Mouse (Mus musculus) forebrain, embryonic 14.5 days (tissue): ENCODE data around the gene Ushbp1. TPM values are rescaled to one million over a fixed set of nuclear protein-coding genes. Genes with fewer than 3 reads are reported as not detected.

Source experiments
- ATAC-seq: fragments of 200-750 bp; cut with Nextera tagmentation; 2 replicates; pipeline ENCODE4 v1.8.0; 2017; ENCODE audit warnings: mild to moderate bottlenecking, moderate library complexity
- DNase-seq: peaks from one replicate; pipeline ENCODE4 v3.0.0-alpha.2; 2015; ENCODE audit warnings: low spot score
- H3K27ac ChIP-seq: fragments of 300-500 bp; sonication (generic); 2 replicates; pipeline ENCODE4 v1.5.1; 2014; ENCODE audit warnings: low read depth, mild to moderate bottlenecking, control low read depth, low read length, moderate library complexity
- H3K27me3 ChIP-seq: fragments of 300-500 bp; sonication (generic); replicated peaks from 2 replicates; pipeline ENCODE4 v1.6.1; 2014; ENCODE audit warnings: low read length, control low read depth, mixed read lengths; ENCODE audit not compliant: control insufficient read depth, insufficient read depth
- H3K36me3 ChIP-seq: fragments of 300-500 bp; sonication (generic); 2 replicates; pipeline ENCODE4 v1.6.1; 2014; ENCODE audit warnings: low read length, control low read depth; ENCODE audit not compliant: control insufficient read depth, insufficient read depth
- H3K4me1 ChIP-seq: fragments of 300-500 bp; sonication (generic); 2 replicates; pipeline ENCODE4 v1.6.1; 2014; ENCODE audit warnings: antibody characterized with exemption, low read length, control low read depth; ENCODE audit not compliant: control insufficient read depth, insufficient read depth
- H3K4me2 ChIP-seq: fragments of 300-500 bp; sonication (generic); 2 replicates; pipeline ENCODE4 v1.6.1; 2014; ENCODE audit warnings: mild to moderate bottlenecking, control low read depth, low read length
- H3K4me3 ChIP-seq: fragments of 300-500 bp; sonication (generic); 2 replicates; pipeline ENCODE4 v1.5.1; 2014; ENCODE audit warnings: low read depth, low read length, control low read depth
- H3K9ac ChIP-seq: fragments of 300-500 bp; sonication (generic); 2 replicates; pipeline ENCODE4 v1.6.1; 2014; ENCODE audit warnings: mild to moderate bottlenecking, low read length, control low read depth, moderate library complexity
- H3K9me3 ChIP-seq: fragments of 300-500 bp; sonication (generic); replicated peaks from 2 replicates; pipeline ENCODE4 v1.6.1; 2016; ENCODE audit warnings: low read length, control low read depth, mixed read lengths; ENCODE audit not compliant: control insufficient read depth
- WGBS: fragments of 180-500 bp; shearing (Covaris S2); extraction: QIAGEN DNeasy Blood & Tissue Kit; methylation state at CpG from one replicate; pipeline ENCODE4 v1.1.7; 2014; 5-methylcytosine and 5-hydroxymethylcytosine counted together
- polyA plus RNA-seq: library from polyadenylated mRNA; unstranded; fragments of >200 nt; fragmentation: Nextera tagmentation; extraction: Ambion mirVana; gene quantifications from 2 replicates; pipeline ENCODE4 v1.2.1, GENCODE M21; 2014

Ushbp1 gene
- polyA plus RNA-seq, 1 experiment from 2014 or later: 2.8 TPM

GRCm38 (mm10) chr8:71383860-71384259 lies 11.7 kb downstream of the Ushbp1 start:
- H3K27me3 ChIP-seq: peaks cover 10% of the 10 kb centered on the region; the same call in 1 of the 2 replicates
- peaks cover 17% of the 10 kb centered on the region for H3K4me1 ChIP-seq
- DNase-seq: no peak
- no peaks in the 10 kb centered on the region for H3K9me3 ChIP-seq
- no peak overlapping the region for H3K9ac ChIP-seq
- no peak overlapping the region for H3K27ac ChIP-seq
- H3K4me3 ChIP-seq: no peak overlapping the region
- no peak overlapping the region for H3K4me2 ChIP-seq
- no peak for ATAC-seq
- WGBS: 56% methylated on average over 3 of the region's 3 CpGs
- no peaks in the 10 kb centered on the region for H3K36me3 ChIP-seq

GRCm38 (mm10) chr8:71383396-71383795 lies 12.2 kb downstream of the Ushbp1 start:
- H3K4me3 ChIP-seq: no peak overlapping the region
- DNase-seq (no peak), ATAC-seq (no peak)
- no peak overlapping the region for H3K9ac ChIP-seq
- no peak overlapping the region for H3K4me2 ChIP-seq
- no peak overlapping the region for H3K27ac ChIP-seq
- H3K4me1 ChIP-seq: peaks cover 17% of the 10 kb centered on the region
- no peaks in the 10 kb centered on the region for H3K9me3 ChIP-seq
- WGBS: 15% methylated on average over 12 of the region's 12 CpGs
- no peaks in the 10 kb centered on the region for H3K36me3 ChIP-seq
- peaks cover 10% of the 10 kb centered on the region; the same call in 1 of the 2 replicates for H3K27me3 ChIP-seq

- Histone ChIP-seq H3K4me1 (peaks cover 17% of the 10 kb centered on the region), H3K27me3 (peaks cover 10% of the 10 kb centered on the region; the same call in 1 of the 2 replicates)
- 3% methylated on average over 61 of the region's 80 CpGs for WGBS
Measured at GRCm38 (mm10) chr8:71381971-71382961, 13.3 kb downstream of the Ushbp1 start.

DNA sequence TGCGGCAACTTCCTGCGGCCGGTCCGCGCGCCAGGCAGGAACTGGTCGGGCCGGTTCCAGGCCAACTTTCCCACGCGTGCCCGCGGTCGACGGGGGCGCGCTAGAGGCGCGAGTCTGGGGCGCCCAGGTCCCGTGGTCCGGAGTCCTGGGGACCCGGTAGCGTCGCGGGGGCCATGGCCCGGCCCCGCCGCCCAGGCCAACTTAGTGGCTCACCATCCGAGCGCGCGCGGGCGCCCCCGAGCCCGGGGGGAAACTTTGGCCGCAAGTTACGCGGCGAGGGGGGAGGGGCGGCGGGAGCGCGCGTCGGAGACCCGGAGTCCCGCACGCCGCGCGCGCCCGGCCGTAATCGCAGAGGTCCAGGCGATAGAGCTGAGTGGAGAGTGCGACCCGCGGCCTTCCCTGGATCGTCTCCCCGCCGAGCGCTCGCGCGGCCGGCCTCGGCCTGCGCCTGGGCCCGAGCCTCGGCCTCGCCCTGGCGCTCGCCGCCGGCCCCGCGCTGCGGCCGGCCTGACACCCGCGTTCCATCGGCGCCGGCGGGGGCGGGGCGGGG lies 14.1 kb downstream of the Ushbp1 start, which contains the start of gene Nr2f6:
Nr2f6 (minus strand) TSS at position 540 of the 550 bp plus-strand sequence.
- WGBS: under 1% methylated on average over 51 of the region's 89 CpGs
- ATAC-seq: peak; percentile 16
- peak within 1 kb of the TSS; percentile 77 for H3K9ac ChIP-seq
- H3K4me2 ChIP-seq: peak within 1 kb of the TSS; percentile 97
- DNase-seq: peak; percentile 66
- H3K9me3 ChIP-seq: no peaks in the 10 kb centered on the region
- 0 out of 2 replicates have a peak, but pooled peaks cover 5% of the 10 kb centered on the region for H3K36me3 ChIP-seq
- H3K4me1 ChIP-seq: peaks cover 22% of the 10 kb centered on the region
- H3K27ac ChIP-seq: peak within 1 kb of the TSS; percentile 66
- peaks cover 10% of the 10 kb centered on the region; the same call in 1 of the 2 replicates for H3K27me3 ChIP-seq
- H3K4me3 ChIP-seq: peak within 1 kb of the TSS; percentile 70

More at GRCm38 (mm10) chr8:71381971-71382961, 13.3 kb downstream of the Ushbp1 start:
- H3K4me3 ChIP-seq: peak overlapping the region; percentile 70
- peak overlapping the region; percentile 66 for H3K27ac ChIP-seq
- no peaks in the 10 kb centered on the region for H3K9me3 ChIP-seq
- 0 out of 2 replicates have a peak, but pooled peaks cover 5% of the 10 kb centered on the region for H3K36me3 ChIP-seq
- ATAC-seq (peak; percentile 82), DNase-seq (peak; percentile 74)
- H3K4me2 ChIP-seq: peak overlapping the region; percentile 97
- peak overlapping the region; percentile 77 for H3K9ac ChIP-seq

DNA sequence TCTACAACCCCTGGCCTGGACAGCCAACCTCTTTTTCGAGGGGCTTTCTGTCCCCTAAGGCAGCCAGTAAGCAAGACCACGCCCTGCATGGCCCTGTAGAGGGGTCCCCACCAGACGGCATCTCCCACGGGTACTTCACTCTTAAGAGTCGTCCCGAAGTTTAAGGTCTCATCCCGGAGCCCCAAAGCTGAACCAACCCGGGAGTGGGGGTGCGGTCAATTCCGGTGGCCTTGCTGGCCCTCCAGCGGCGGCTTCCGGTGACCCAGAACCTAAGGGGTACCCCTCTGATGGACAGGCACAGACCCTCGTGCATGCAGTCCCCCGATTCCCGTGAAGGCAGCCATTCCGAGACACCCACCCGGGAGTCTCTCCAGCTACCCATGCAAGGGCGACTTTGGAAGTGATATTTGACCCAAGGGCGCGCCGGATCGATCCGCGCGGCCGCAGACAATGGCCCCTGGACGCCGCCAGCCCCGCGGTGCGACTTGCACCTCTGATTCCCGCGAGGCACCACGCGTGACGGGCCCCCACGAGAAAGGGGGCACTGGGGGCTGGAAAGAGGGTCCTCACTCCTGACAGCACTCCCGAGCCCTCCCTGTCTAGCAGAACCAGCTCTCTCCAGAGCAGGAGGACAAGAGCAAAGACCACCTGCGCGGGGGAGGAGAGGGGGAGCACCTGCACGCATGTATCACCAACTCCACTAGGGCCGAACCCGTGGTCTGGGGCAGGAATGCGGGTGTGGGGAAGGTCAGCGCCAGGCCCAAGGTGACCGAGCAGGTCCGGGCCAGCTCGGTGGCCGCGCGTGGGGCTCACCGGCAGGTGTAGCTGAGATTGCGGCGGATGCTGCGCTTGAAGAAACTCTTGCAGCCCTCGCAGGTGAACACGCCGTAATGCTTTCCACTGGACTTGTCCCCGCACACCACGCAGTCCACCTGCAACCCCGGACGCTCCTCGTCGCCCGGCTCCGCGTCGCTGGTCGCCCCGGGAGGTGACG lies 15.1 kb downstream of the Ushbp1 start:
- Histone ChIP-seq H3K36me3 (0 out of 2 replicates have a peak, but pooled peaks cover 5% of the 10 kb centered on the region), H3K27me3 (peaks cover 10% of the 10 kb centered on the region; the same call in 1 of the 2 replicates), H3K4me2 (peak overlapping the region; percentile 97), H3K9ac (peak overlapping the region; percentile 77), H3K9me3 (no peaks in the 10 kb centered on the region), H3K4me3 (peak overlapping the region; percentile 70), H3K4me1 (peaks cover 32% of the 10 kb centered on the region), H3K27ac (no peak overlapping the region)
- WGBS: 2% methylated on average over 72 of the region's 72 CpGs
- no peak for ATAC-seq
- peak; percentile 9 for DNase-seq

- Histone ChIP-seq H3K4me3 (peak overlapping the region; percentile 70), H3K27ac (no peak overlapping the region), H3K27me3 (peaks cover 10% of the 10 kb centered on the region; the same call in 1 of the 2 replicates), H3K4me2 (peak overlapping the region; percentile 97), H3K36me3 (0 out of 2 replicates have a peak, but pooled peaks cover 8% of the 10 kb centered on the region), H3K9me3 (no peaks in the 10 kb centered on the region), H3K4me1 (peaks cover 32% of the 10 kb centered on the region), H3K9ac (0 out of 2 replicates have a peak overlapping the region, but pooled peaks have one; percentile 77)
- DNase-seq (no peak), ATAC-seq (no peak)
- WGBS: 34% methylated on average over 3 of the region's 3 CpGs
Measured at GRCm38 (mm10) chr8:71379512-71380075, 16.0 kb downstream of the Ushbp1 start.

- Histone ChIP-seq H3K4me3 (no peak overlapping the region), H3K4me2 (peak overlapping the region; percentile 97; the same call in 1 of the 2 replicates), H3K9me3 (no peaks in the 10 kb centered on the region), H3K36me3 (0 out of 2 replicates have a peak, but pooled peaks cover 8% of the 10 kb centered on the region), H3K4me1 (peaks cover 32% of the 10 kb centered on the region), H3K9ac (no peak overlapping the region), H3K27me3 (peaks cover 10% of the 10 kb centered on the region; the same call in 1 of the 2 replicates), H3K27ac (no peak overlapping the region)
- WGBS: 44% methylated on average over 4 of the region's 4 CpGs
- no peak for DNase-seq
- ATAC-seq: no peak
Measured at GRCm38 (mm10) chr8:71379008-71379407, 16.6 kb downstream of the Ushbp1 start.
